Mouse (Mus musculus): ENCODE results near the gene Zbtb25.
A peak's percentile ranks its signal among the peaks of the same experiment; 100 is the strongest.

The Zbtb25 gene

GRCm38 (mm10) chr12:76336111-76336965, 33.1 kb downstream of the Zbtb25 start:
- no peak for DNase-seq (ENCODE audit: low read depth)

- DNase-seq (ENCODE audit: low read depth) = no peak
These were observed 33.8 kb downstream of the Zbtb25 start for GRCm38 (mm10) chr12:76335641-76336040.

- DNase-seq (ENCODE audit: low read depth) = no peak
These were observed 35.7 kb downstream of the Zbtb25 start for GRCm38 (mm10) chr12:76333688-76334087.

GRCm38 (mm10) chr12:76328567-76329354, 40.6 kb downstream of the Zbtb25 start:
- DNase-seq (ENCODE audit: low read depth) = no peak

GRCm38 (mm10) chr12:76326437-76327220, 42.8 kb downstream of the Zbtb25 start:
- no peak for DNase-seq (ENCODE audit: low read depth)

GRCm38 (mm10) chr12:76324679-76325431, 44.5 kb downstream of the Zbtb25 start, which contains the start of gene Akap5:
Gene Akap5, plus strand, starts transcription at chr12:76324891.
- DNase-seq (ENCODE audit: low read depth) = no peak

- no peak for DNase-seq (ENCODE audit: low read depth)
These were observed 50.9 kb downstream of the Zbtb25 start for GRCm38 (mm10) chr12:76318282-76319212.

GRCm38 (mm10) chr12:76311951-76312350, 57.5 kb downstream of the Zbtb25 start:
- peak; percentile 37 for DNase-seq (ENCODE audit: low read depth)

- DNase-seq (ENCODE audit: low read depth) = no peak
These were observed 58.2 kb downstream of the Zbtb25 start for GRCm38 (mm10) chr12:76311227-76311626.

GRCm38 (mm10) chr12:76310633-76311032, 58.8 kb downstream of the Zbtb25 start:
- DNase-seq (ENCODE audit: low read depth) = no peak

GRCm38 (mm10) chr12:76310007-76310406, 59.4 kb downstream of the Zbtb25 start:
- DNase-seq (ENCODE audit: low read depth) = no peak

GRCm38 (mm10) chr12:76308436-76308835, 61.0 kb downstream of the Zbtb25 start:
- DNase-seq (ENCODE audit: low read depth) = no peak

GRCm38 (mm10) chr12:76307964-76308363, 61.4 kb downstream of the Zbtb25 start:
- DNase-seq (ENCODE audit: low read depth) = peak; percentile 75

GRCm38 (mm10) chr12:76306852-76307561, 62.4 kb downstream of the Zbtb25 start:
- DNase-seq (ENCODE audit: low read depth) = no peak

- DNase-seq (ENCODE audit: low read depth) = no peak
These were observed 64.3 kb downstream of the Zbtb25 start for GRCm38 (mm10) chr12:76305107-76305506.

- DNase-seq (ENCODE audit: low read depth) = peak; percentile 17
These were observed 65.2 kb downstream of the Zbtb25 start for GRCm38 (mm10) chr12:76304199-76304598.

- DNase-seq (ENCODE audit: low read depth) = no peak
These were observed 65.9 kb downstream of the Zbtb25 start for GRCm38 (mm10) chr12:76303474-76303873.

GRCm38 (mm10) chr12:76300367-76300766, 69.0 kb downstream of the Zbtb25 start:
- no peak for DNase-seq (ENCODE audit: low read depth)

- DNase-seq (ENCODE audit: low read depth) = no peak
These were observed 70.0 kb downstream of the Zbtb25 start for GRCm38 (mm10) chr12:76299361-76299906.
